Mouse (Mus musculus) naive thymus-derived CD4-positive, alpha-beta T cell, adult 2 months (primary cell): Measurements from ENCODE around the gene Zfp775.
A peak's percentile ranks its signal among the peaks of the same experiment; 100 is the strongest.

Source experiments
- DNase-seq: peaks from one replicate; pipeline ENCODE4 v3.0.0-alpha.2; 2011; ENCODE audit warnings: low read depth

Gene Zfp775

GRCm38 (mm10) chr6:48601271-48602079 is at the start of gene Zfp775:
Zfp775 (plus strand) TSS chr6:48602063.
- peak; percentile 92 for DNase-seq

GRCm38 (mm10) chr6:48552918-48553317 is 48.9 kb upstream of the Zfp775 start:
- DNase-seq, result peak; percentile 61

DNA sequence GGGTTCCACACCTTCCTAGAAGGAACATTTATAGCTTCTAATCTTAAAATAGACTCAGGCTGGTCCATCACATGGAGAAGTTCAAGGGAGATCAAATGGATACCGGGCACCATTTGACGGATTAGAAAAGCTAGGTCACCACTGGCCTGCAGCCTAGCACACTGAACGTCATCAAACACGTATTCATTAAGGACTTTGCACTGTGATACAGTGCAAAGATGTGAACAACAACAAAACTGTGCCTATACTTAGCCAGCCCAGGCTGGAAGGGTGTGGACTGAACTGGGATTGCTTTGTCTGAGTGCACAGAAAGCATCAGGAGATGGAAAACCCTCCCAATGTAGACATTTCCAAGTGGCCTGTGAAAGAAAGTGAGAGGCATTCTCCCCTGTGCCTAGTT is 48.0 kb upstream of the Zfp775 start:
- DNase-seq, result no peak

DNA sequence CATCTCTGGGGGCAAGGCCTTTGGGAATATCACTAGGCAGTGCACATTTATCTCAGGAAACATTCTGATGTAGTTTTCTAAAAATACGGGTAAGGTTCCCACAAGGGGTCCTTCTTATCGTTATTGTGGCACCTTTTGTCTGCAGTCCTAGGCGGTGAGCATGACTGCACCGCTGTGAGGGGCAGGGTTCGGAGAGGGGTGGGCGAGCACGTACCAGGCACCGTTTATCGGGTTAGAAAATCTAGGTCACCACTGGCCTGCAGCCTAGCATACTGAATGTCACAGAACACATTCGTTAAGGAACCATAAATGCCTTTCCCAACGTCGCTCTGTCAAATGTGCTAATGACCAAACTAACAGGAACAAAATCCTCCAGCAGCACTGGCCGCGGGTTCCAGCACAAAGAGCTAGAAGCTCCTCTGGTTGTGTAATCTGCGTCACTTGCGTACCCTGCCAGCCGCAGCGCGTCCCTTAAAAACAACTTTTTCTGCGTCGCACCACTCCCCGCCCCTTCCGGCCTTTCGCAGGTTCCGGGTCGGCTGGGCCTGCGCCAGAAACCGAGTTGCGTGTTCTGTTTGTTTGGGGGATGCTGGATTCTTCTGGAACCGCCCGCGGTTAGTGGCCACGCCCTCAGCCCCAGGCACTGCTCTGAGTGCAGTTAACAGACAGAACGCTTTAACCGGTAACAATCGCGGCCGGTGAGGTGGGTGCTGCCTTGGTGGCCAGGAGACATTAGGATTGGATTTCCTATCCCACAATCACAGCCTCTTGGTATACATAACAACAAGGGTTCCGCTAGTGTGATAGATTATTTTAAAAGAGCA is 47.4 kb upstream of the Zfp775 start, which contains the start of gene Lrrc61:
Gene Lrrc61 (plus strand): TSS at position 517 of the 824 bp plus-strand sequence.
- DNase-seq, result peak; percentile 98

DNA sequence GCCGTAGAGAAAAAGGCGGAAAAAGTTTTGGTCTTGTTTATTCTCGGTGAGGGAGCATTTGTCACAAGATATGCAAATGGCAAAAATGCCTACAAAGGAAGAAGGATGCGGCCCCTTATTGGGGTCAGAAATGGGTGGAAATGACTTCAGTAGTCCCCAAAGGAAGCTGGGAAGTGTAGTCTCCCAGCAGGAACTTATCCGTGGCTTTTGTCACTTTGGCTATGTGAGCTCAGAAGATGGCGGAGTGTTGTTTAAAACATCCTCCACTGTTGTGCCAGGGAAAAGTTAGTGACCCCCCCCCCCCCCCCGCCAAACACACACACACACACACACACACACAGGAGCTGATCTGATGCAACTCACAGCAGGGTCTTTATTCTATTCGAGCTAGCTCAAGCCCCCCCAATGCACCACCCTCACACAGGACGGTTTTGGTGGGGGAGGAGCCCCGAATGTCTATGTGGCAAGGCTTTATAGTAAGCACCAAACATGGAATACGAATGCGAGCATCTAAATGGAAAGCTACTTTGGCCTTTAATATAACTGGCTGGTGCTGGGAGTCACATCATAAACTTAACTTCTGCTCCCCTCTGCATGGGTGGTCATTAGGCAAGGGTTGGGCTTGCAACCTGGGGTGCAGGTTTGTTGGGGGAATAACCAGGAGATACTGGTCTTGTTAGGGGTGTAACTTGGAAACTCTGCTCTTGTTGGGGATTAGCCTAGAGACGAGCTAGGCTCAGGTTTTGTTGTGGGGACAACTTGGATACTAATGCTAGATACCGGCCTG is 46.6 kb upstream of the Zfp775 start:
- DNase-seq, result peak; percentile 55

- no peak for DNase-seq
Observed at GRCm38 (mm10) chr6:48555956-48556355, 45.9 kb upstream of the Zfp775 start.

GRCm38 (mm10) chr6:48565693-48566310 is 36.1 kb upstream of the Zfp775 start:
- DNase-seq, result no peak

DNA sequence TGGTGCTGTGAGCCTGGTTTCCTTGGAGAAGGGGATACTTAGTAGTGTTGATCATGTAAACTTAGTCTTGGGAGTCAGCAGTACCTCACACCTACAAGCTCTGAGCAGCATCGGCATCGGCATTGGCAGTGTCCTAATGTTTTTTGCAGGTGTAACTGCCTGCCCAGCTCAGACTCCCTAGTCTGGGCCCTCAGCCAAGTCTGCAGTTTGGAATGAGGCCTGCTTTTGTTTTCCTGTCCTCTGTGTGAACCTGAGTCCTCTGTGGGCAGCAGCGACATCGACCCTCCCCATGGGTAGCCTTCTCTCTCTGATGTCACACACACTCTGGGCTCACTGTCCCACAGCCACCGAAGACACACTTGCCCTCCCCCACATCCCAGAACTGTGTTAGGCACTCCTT is 35.6 kb upstream of the Zfp775 start:
- DNase-seq, result no peak

GRCm38 (mm10) chr6:48568036-48568984 is 33.6 kb upstream of the Zfp775 start:
- DNase-seq, result no peak

- peak; percentile 57 for DNase-seq
Observed at GRCm38 (mm10) chr6:48569065-48569807, 32.6 kb upstream of the Zfp775 start.

DNA sequence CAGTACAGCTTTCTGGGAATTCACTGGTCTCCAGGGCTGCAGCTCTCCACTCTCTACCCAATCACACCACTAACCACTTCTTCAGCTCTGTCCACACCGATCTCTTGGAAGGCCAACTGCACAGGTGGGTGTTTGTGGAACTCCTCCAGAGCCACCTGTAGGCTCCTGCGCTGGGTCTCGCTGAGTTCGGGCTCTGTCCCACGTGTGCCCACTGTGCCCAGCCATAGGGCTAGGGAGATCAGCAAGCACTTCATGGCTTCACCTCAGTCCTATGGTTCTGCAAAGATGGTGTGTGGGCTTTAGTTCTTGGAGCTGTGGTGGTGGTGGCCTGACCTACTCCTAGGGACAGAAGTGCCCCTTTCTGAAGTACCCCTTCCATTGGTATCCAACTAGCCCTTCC is 29.8 kb upstream of the Zfp775 start:
- no peak for DNase-seq

- DNase-seq, result no peak
Observed at GRCm38 (mm10) chr6:48572572-48573061, 29.2 kb upstream of the Zfp775 start, which contains the start of gene Rarres2. Rarres2 (minus strand) TSS chr6:48572789.

DNA sequence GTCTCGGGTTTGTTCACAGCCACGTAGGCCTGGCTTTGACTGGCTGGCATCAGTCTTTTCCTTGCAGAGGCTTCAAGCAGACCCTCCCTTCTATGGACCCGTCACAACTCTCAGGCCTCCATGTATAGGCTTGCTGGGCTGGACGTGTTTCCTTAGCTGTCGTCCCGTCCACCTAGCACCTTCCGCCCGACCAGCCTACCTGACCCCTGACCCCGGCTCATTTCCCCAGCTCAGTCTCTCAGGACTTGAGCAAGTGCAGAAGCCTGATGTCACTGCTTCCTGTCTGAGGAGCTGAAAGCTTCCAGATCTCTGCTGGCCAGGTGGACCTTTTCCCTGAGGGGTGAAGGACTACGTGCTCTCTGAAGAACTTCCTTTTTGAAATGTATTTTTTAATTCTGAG is 28.6 kb upstream of the Zfp775 start:
- DNase-seq, result no peak

DNA sequence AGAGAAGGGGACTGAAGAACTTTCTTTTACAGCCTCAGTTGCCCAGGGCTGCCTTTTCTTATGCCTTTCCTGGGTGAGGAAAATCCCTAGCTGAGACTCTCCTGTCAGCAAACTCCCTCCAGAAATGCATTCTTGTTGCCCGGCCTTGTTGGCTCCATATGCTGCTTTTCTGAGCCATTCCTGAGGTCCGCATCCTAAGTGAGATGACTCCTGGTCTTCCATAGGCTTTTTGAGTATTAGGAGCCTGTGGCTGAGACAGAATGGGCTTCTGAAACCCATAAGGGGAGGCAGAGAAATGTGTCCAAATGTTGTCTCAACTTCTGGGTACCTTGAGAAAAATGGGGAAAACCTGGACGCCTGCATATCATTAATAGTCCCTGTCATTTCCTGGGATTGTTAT is 27.9 kb upstream of the Zfp775 start:
- no peak for DNase-seq

- DNase-seq, result no peak
Observed at GRCm38 (mm10) chr6:48578736-48579135, 23.1 kb upstream of the Zfp775 start.

DNA sequence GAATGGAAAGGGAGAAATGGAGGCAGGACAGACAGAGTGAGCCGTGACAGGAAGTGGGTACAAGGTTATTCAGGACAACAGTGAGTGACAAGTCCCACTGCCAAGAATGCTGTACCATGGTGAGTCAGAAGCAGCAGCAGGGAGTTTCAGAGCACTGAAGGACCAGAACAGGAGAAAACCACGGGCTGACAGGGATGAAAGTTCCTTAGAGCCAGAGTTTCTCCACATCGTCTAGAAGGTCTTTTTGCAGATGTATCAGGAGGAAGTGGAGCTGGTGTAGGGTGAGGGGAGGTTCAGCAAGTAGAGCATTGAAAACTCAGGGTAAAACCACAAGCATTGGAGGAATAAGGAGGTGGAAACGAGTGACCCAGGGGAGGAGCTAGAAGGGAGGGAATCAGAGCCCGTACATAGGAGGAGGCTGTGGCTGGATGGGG is 22.6 kb upstream of the Zfp775 start:
- peak; percentile 24 for DNase-seq

GRCm38 (mm10) chr6:48581257-48581656 is 20.6 kb upstream of the Zfp775 start:
- no peak for DNase-seq

DNA sequence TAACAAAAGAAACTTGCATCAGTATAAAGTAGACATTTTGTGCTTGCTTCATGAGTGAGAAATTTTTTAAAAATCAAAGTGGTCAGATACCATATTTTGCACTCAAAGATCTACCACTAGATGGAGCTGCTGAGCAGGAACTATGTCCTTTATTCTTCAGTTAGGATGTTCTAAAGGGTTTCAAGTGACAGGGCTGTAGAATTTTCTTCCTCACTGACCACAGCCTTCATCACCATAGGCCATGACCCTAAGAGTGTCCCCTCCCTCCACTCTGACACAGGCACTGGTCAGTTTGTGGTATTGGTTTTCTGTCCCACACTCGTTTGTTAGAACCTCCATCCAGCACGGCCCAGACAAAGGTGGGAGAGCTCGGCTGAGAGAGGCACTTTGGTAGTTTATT is 19.8 kb upstream of the Zfp775 start:
- peak; percentile 86 for DNase-seq

DNA sequence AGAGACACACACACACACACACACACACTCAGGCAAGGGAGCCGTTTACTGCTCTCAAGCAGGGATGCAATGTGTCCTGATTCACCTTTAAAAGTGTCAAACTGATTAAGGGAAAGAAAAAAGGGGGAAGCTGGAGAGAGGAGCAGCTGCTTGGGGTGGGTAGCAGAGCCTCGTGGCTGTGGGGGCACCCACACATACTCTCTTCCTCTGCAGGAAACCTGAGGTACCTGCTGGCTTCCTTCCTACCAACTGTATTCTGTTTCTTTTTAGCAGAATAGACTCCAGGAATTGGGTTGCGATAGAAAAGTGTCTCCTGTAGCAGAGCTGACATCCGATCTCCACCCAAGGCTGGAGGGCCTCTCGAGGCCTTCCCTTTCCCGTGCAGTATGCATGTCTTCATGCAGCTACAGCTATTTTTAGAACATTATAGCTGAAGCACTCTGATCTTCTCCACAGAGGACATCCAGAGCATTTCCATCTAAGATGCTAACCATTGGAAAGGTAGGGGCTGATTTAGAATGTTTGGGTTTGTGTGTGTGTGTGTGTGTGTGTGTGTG is 12.6 kb upstream of the Zfp775 start, which contains the start of gene Gm45021:
Gene Gm45021 (plus strand): TSS at position 417 of the 557 bp plus-strand sequence.
- no peak for DNase-seq
